Mouse (Mus musculus) MEL (cell line): Measurements from ENCODE around the gene Svs5. TPM values are rescaled to one million over a fixed set of nuclear protein-coding genes. Genes with fewer than 3 reads are reported as not detected.

Experiments used
- DNase-seq: peaks from one replicate; pipeline ENCODE4 v3.0.0; 2011; ENCODE audit warnings: low read depth, low spot score
- H3K27ac ChIP-seq: 2 replicates; pipeline ENCODE4 v1.5.1; 2012; ENCODE audit warnings: low read depth, mild to moderate bottlenecking, control low read depth, low read length, moderate library complexity; ENCODE audit not compliant: control insufficient read depth
- H3K27me3 ChIP-seq, 2 experiments: fragments of 150-350 bp in 1 of 2; sonication (generic) in 1 of 2; 2 replicates each; pipeline ENCODE4 v1.6.1; 2012; ENCODE audit warnings: low read length in 2 of 2, mild to moderate bottlenecking in 2 of 2, improper control_type of control experiment in 1 of 2, moderate library complexity in 1 of 2; ENCODE audit not compliant: insufficient read depth in 2 of 2, control insufficient read depth in 1 of 2
- H3K36me3 ChIP-seq, 2 experiments: 2 replicates each; pipeline ENCODE4 v1.6.1; 2012 to 2014; ENCODE audit warnings: low read length in 2 of 2, improper control_type of control experiment in 1 of 2, inconsistent platforms in 1 of 2, mild to moderate bottlenecking in 1 of 2; ENCODE audit not compliant: insufficient read depth in 2 of 2, control insufficient read depth in 1 of 2
- H3K4me1 ChIP-seq, 2 experiments: fragments of 150-350 bp in 1 of 2; sonication (generic) in 1 of 2; 2 replicates each; pipeline ENCODE4 v1.6.1; 2012; ENCODE audit warnings: low read length in 2 of 2, improper control_type of control experiment in 1 of 2, mild to moderate bottlenecking in 1 of 2; ENCODE audit not compliant: insufficient read depth in 2 of 2, control insufficient read depth in 1 of 2
- H3K4me3 ChIP-seq, 2 experiments: fragments of 150-350 bp in 1 of 2; sonication (generic) in 1 of 2; 2 replicates each; pipeline ENCODE4 v1.5.1; 2012; ENCODE audit warnings: low read depth in 2 of 2, low read length in 2 of 2, mild to moderate bottlenecking in 2 of 2, moderate library complexity in 2 of 2, control low read depth in 1 of 2, improper control_type of control experiment in 1 of 2; ENCODE audit not compliant: control insufficient read depth in 1 of 2, insufficient read depth in 1 of 2
- H3K79me2 ChIP-seq: 2 replicates; pipeline ENCODE4 v1.6.1; 2012; ENCODE audit warnings: mild to moderate bottlenecking, low read length, moderate library complexity; ENCODE audit not compliant: control insufficient read depth, poor library complexity, insufficient read depth
- H3K9ac ChIP-seq: 2 replicates; pipeline ENCODE4 v1.6.1; 2012; ENCODE audit warnings: low read depth, mild to moderate bottlenecking, control low read depth, low read length, moderate library complexity; ENCODE audit not compliant: control insufficient read depth, poor library complexity, severe bottlenecking
- H3K9me3 ChIP-seq: fragments of 150-350 bp; sonication (generic); replicated peaks from 2 replicates; pipeline ENCODE4 v1.6.1; 2012; ENCODE audit warnings: mild to moderate bottlenecking, low read length, improper control_type of control experiment, moderate library complexity; ENCODE audit not compliant: insufficient read depth
- CTCF ChIP-seq, 3 experiments: IDR thresholded peaks in 2 of 3; conservative IDR thresholded peaks in 1 of 3; 2 replicates each; pipeline ENCODE4 v1.5.1; 2011 to 2012; ENCODE audit warnings: low read length in 3 of 3, low read depth in 2 of 3, mild to moderate bottlenecking in 2 of 3, improper control_type of control experiment in 1 of 3, inconsistent platforms in 1 of 3, mixed read lengths in 1 of 3, moderate library complexity in 1 of 3; ENCODE audit not compliant: control insufficient read depth in 1 of 3, insufficient read depth in 1 of 3, poor library complexity in 1 of 3, severe bottlenecking in 1 of 3
- E2F4 ChIP-seq: IDR thresholded peaks from 2 replicates; pipeline ENCODE4 v1.6.1; 2011; ENCODE audit warnings: low read depth, low read length, improper control_type of control experiment, borderline replicate concordance
- ELF1 ChIP-seq: IDR thresholded peaks from 2 replicates; pipeline ENCODE4 v1.6.1; 2014; ENCODE audit warnings: low read depth, mild to moderate bottlenecking, inconsistent platforms, low read length, improper control_type of control experiment, moderate library complexity
- EP300 ChIP-seq, 2 experiments: IDR thresholded peaks; 2 replicates each; pipeline ENCODE4 v1.6.1; 2011; ENCODE audit warnings: improper control_type of control experiment in 2 of 2, low read length in 2 of 2, low read depth in 1 of 2, mild to moderate bottlenecking in 1 of 2
- ETS1 ChIP-seq: IDR thresholded peaks from 2 replicates; pipeline ENCODE4 v1.6.1; 2012; ENCODE audit warnings: low read depth, mild to moderate bottlenecking, inconsistent platforms, low read length, improper control_type of control experiment, moderate library complexity
- GABPA ChIP-seq: IDR thresholded peaks from 2 replicates; pipeline ENCODE4 v1.6.1; 2012; ENCODE audit warnings: low read depth, mild to moderate bottlenecking, inconsistent platforms, low read length, improper control_type of control experiment, moderate library complexity
- GATA1 ChIP-seq: IDR thresholded peaks from 2 replicates; pipeline ENCODE4 v1.6.1; 2011; ENCODE audit warnings: low read depth, low read length, improper control_type of control experiment
- HCFC1 ChIP-seq: IDR thresholded peaks from 2 replicates; pipeline ENCODE4 v1.6.1; 2012; ENCODE audit warnings: low read depth, mild to moderate bottlenecking, inconsistent platforms, low read length, improper control_type of control experiment, moderate library complexity
- KAT2A ChIP-seq: conservative IDR thresholded peaks from 2 replicates; pipeline ENCODE4 v1.6.1; 2012; ENCODE audit warnings: low read depth, low read length, improper control_type of control experiment, inconsistent platforms
- MEF2A ChIP-seq: IDR thresholded peaks from 2 replicates; pipeline ENCODE4 v1.6.1; 2014; ENCODE audit warnings: low read depth, mild to moderate bottlenecking, inconsistent platforms, low read length, improper control_type of control experiment; ENCODE audit not compliant: poor library complexity, insufficient replicate concordance, severe bottlenecking; ENCODE audit errors: extremely low read depth
- MYB ChIP-seq: IDR thresholded peaks from 2 replicates; pipeline ENCODE4 v1.6.1; 2011; ENCODE audit warnings: mild to moderate bottlenecking, low read depth, low read length, improper control_type of control experiment
- NELFE ChIP-seq: IDR thresholded peaks from 2 replicates; pipeline ENCODE4 v1.6.1; 2011; ENCODE audit warnings: low read depth, low read length, improper control_type of control experiment
- NRF1 ChIP-seq: IDR thresholded peaks from 2 replicates; pipeline ENCODE4 v1.6.1; 2014; ENCODE audit warnings: low read depth, mild to moderate bottlenecking, inconsistent platforms, low read length, improper control_type of control experiment, moderate library complexity; ENCODE audit not compliant: poor library complexity, insufficient read depth, severe bottlenecking
- POLR2A ChIP-seq, 2 experiments: IDR thresholded peaks; 2 replicates each; pipeline ENCODE4 v1.6.1; 2011 to 2012; ENCODE audit warnings: low read length in 2 of 2, mild to moderate bottlenecking in 2 of 2, control low read depth in 1 of 2, improper control_type of control experiment in 1 of 2, low read depth in 1 of 2, moderate library complexity in 1 of 2; ENCODE audit not compliant: control insufficient read depth in 1 of 2, insufficient read depth in 1 of 2, poor library complexity in 1 of 2
- SIN3A ChIP-seq: IDR thresholded peaks from 2 replicates; pipeline ENCODE4 v1.6.1; 2012; ENCODE audit warnings: low read length, improper control_type of control experiment, inconsistent platforms
- TCF12 ChIP-seq: IDR thresholded peaks from 2 replicates; pipeline ENCODE4 v1.6.1; 2014; ENCODE audit warnings: low read depth, mild to moderate bottlenecking, inconsistent platforms, low read length, improper control_type of control experiment, moderate library complexity
- UBTF ChIP-seq: IDR thresholded peaks from 2 replicates; pipeline ENCODE4 v1.6.1; 2012; ENCODE audit warnings: low read depth, mild to moderate bottlenecking, inconsistent platforms, low read length, improper control_type of control experiment, moderate library complexity, borderline replicate concordance; ENCODE audit not compliant: insufficient read depth
- ZMIZ1 ChIP-seq: IDR thresholded peaks from 2 replicates; pipeline ENCODE4 v1.6.1; 2012; ENCODE audit warnings: low read depth, mild to moderate bottlenecking, inconsistent platforms, low read length, improper control_type of control experiment, moderate library complexity
- polyA plus RNA-seq, 2 experiments: library from polyadenylated mRNA; stranded (reverse) in 1 of 2; unstranded in 1 of 2; fragments of >175 nt in 1 of 2; fragments of >200 nt in 1 of 2; gene quantifications; 2 replicates each; pipeline versions ENCODE4 v1.2.1 to v1.2.4; 2012; ENCODE audit warnings: low replicate concordance in 2 of 2, low read depth in 1 of 2; ENCODE audit not compliant: insufficient read length in 2 of 2, insufficient read depth in 1 of 2, missing spikeins in 1 of 2
- total RNA-seq: library from RNA; depleted of rRNA; stranded (reverse); fragments of 300-350 nt; gene quantifications from 2 replicates; pipeline ENCODE4 v1.2.3, GENCODE M21; 2012; rRNA removed

Gene Svs5
- total and polyA plus RNA-seq, 3 experiments: not detected

GRCm38 (mm10) chr2:164382971-164383370 lies 50.4 kb downstream of the Svs5 start:
- no peaks in the 10 kb centered on the region for H3K79me2 ChIP-seq
- no peak overlapping the region for H3K4me3 ChIP-seq
- H3K27ac ChIP-seq: no peak overlapping the region
- H3K36me3 ChIP-seq: no peaks in the 10 kb centered on the region
- H3K9ac ChIP-seq: no peak overlapping the region
- peaks cover 0 to 5% of the 10 kb centered on the region in 2 experiments; a peak in 3 of 4 replicates for H3K27me3 ChIP-seq
- no peak for TF ChIP-seq NELFE
- no peak for TF ChIP-seq MEF2A
- TF ChIP-seq UBTF: no peak
- TF ChIP-seq CTCF (IDR thresholded peaks at IDR 0.05 in 2 of 3, conservative IDR thresholded peaks at IDR 0.05 in 1 of 3; ENCODE audit: control insufficient read depth in 1 of 3, insufficient read depth in 1 of 3, low read depth in 2 of 3, low read length in 3 of 3, poor library complexity in 1 of 3, severe bottlenecking in 1 of 3): no peak
- TF ChIP-seq ETS1: no peak
- TF ChIP-seq KAT2A: no peak
- TF ChIP-seq TCF12: no peak
- no peak for TF ChIP-seq E2F4
- no peak for TF ChIP-seq HCFC1
- TF ChIP-seq NRF1: no peak
- TF ChIP-seq ELF1: no peak
- no peak for TF ChIP-seq POLR2A (IDR thresholded peaks at IDR 0.05; ENCODE audit: control insufficient read depth in 1 of 2, insufficient read depth in 1 of 2, low read depth in 1 of 2, low read length in 2 of 2, poor library complexity in 1 of 2)
- no peak for TF ChIP-seq EP300 (IDR thresholded peaks at IDR 0.05; ENCODE audit: low read depth in 1 of 2, low read length in 2 of 2)
- TF ChIP-seq ZMIZ1: no peak
- no peak for TF ChIP-seq MYB
- no peak for TF ChIP-seq SIN3A
- no peak for TF ChIP-seq GATA1
- TF ChIP-seq GABPA: no peak
- H3K9me3 ChIP-seq: no peaks in the 10 kb centered on the region
- DNase-seq: no peak
- H3K4me1 ChIP-seq: no peaks in the 10 kb centered on the region

Other genes starting within 250 kb of the Svs5 start
- not detected in 2 replicates for gene Kcns1, start 161.6 kb upstream of the Svs5 start, total RNA-seq
- gene Kcns1, start 161.6 kb upstream of the Svs5 start, polyA plus RNA-seq: not detected
- gene Wfdc5, start 150.0 kb upstream of the Svs5 start, total RNA-seq: not detected in 2 replicates
- not detected for gene Wfdc5, start 150.0 kb upstream of the Svs5 start, polyA plus RNA-seq
- not detected in 2 replicates for gene Wfdc12, start 142.1 kb upstream of the Svs5 start, total RNA-seq
- gene Wfdc12, start 142.1 kb upstream of the Svs5 start, polyA plus RNA-seq: under 1 TPM in 1 of 2 experiments, not detected in 1; 0.10 TPM
- gene Wfdc15a, start 132.6 kb upstream of the Svs5 start, total RNA-seq: not detected in 2 replicates
- gene Wfdc15a, start 132.6 kb upstream of the Svs5 start, polyA plus RNA-seq: not detected
- not detected in 2 replicates for gene Wfdc15b, start 111.1 kb upstream of the Svs5 start, total RNA-seq
- gene Wfdc15b, start 111.1 kb upstream of the Svs5 start, polyA plus RNA-seq: not detected
- not detected in 2 replicates for gene Svs2, start 94.3 kb upstream of the Svs5 start, total RNA-seq
- not detected for gene Svs2, start 94.3 kb upstream of the Svs5 start, polyA plus RNA-seq
- gene Svs3b, start 76.1 kb upstream of the Svs5 start, total RNA-seq: not detected in 2 replicates
- gene Svs3b, start 76.1 kb upstream of the Svs5 start, polyA plus RNA-seq: not detected
- not detected in 2 replicates for gene Svs4, start 54.3 kb upstream of the Svs5 start, total RNA-seq
- not detected for gene Svs4, start 54.3 kb upstream of the Svs5 start, polyA plus RNA-seq
- gene Svs3a, start 43.5 kb upstream of the Svs5 start, total RNA-seq: not detected in 2 replicates
- gene Svs3a, start 43.5 kb upstream of the Svs5 start, polyA plus RNA-seq: not detected
- gene Svs6, start 16.0 kb upstream of the Svs5 start, total RNA-seq: not detected in 2 replicates
- not detected for gene Svs6, start 16.0 kb upstream of the Svs5 start, polyA plus RNA-seq
- not detected in 2 replicates for gene Slpi, start 56.4 kb downstream of the Svs5 start, total RNA-seq
- gene Slpi, start 56.4 kb downstream of the Svs5 start, polyA plus RNA-seq: not detected
- gene Rbpjl, start 70.4 kb downstream of the Svs5 start, total RNA-seq: not detected in 2 replicates
- gene Rbpjl, start 70.4 kb downstream of the Svs5 start, polyA plus RNA-seq: under 1 TPM in 1 of 2 experiments, not detected in 1; 0.07 TPM
- gene Matn4, start 72.4 kb downstream of the Svs5 start, total RNA-seq: not detected in 2 replicates
- gene Matn4, start 72.4 kb downstream of the Svs5 start, polyA plus RNA-seq: not detected
- not detected in 2 replicates for gene Sdc4, start 111.1 kb downstream of the Svs5 start, total RNA-seq
- gene Sdc4, start 111.1 kb downstream of the Svs5 start, polyA plus RNA-seq: not detected
- gene Sys1, start 124.2 kb downstream of the Svs5 start, total RNA-seq: 94.3 and 96.5 TPM in 2 replicates
- gene Sys1, start 124.2 kb downstream of the Svs5 start, polyA plus RNA-seq: 10 to 100 TPM in 1 of 2 experiments, not detected in 1; 85.8 TPM
- gene Gm20458, start 128.2 kb downstream of the Svs5 start, total RNA-seq: 1.0 TPM in 1 of 2 replicates, not detected in the other
- 10 to 100 TPM in 1 of 2 experiments, not detected in 1; 19.2 TPM for gene Gm20458, start 128.2 kb downstream of the Svs5 start, polyA plus RNA-seq
- gene Trp53tg5, start 141.0 kb downstream of the Svs5 start, total RNA-seq: not detected in 2 replicates
- under 1 TPM in 1 of 2 experiments, not detected in 1; 0.13 TPM for gene Trp53tg5, start 141.0 kb downstream of the Svs5 start, polyA plus RNA-seq
- 11.9 and 13.1 TPM in 2 replicates for gene Dbndd2, start 153.4 kb downstream of the Svs5 start, total RNA-seq
- gene Dbndd2, start 153.4 kb downstream of the Svs5 start, polyA plus RNA-seq: 1 to 10 TPM in 1 of 2 experiments, not detected in 1; 6.9 TPM
- gene Pigt, start 164.8 kb downstream of the Svs5 start, total RNA-seq: 35.8 and 39.8 TPM in 2 replicates
- gene Pigt, start 164.8 kb downstream of the Svs5 start, polyA plus RNA-seq: 100 to 1,000 TPM in 1 of 2 experiments, not detected in 1; 115 TPM
- gene Wfdc2, start 229.7 kb downstream of the Svs5 start, total RNA-seq: not detected in 2 replicates
- not detected for gene Wfdc2, start 229.7 kb downstream of the Svs5 start, polyA plus RNA-seq
- not detected in 2 replicates for gene Spint3, start 240.7 kb downstream of the Svs5 start, total RNA-seq
- not detected for gene Spint3, start 240.7 kb downstream of the Svs5 start, polyA plus RNA-seq